In the genomic region with DNA sequence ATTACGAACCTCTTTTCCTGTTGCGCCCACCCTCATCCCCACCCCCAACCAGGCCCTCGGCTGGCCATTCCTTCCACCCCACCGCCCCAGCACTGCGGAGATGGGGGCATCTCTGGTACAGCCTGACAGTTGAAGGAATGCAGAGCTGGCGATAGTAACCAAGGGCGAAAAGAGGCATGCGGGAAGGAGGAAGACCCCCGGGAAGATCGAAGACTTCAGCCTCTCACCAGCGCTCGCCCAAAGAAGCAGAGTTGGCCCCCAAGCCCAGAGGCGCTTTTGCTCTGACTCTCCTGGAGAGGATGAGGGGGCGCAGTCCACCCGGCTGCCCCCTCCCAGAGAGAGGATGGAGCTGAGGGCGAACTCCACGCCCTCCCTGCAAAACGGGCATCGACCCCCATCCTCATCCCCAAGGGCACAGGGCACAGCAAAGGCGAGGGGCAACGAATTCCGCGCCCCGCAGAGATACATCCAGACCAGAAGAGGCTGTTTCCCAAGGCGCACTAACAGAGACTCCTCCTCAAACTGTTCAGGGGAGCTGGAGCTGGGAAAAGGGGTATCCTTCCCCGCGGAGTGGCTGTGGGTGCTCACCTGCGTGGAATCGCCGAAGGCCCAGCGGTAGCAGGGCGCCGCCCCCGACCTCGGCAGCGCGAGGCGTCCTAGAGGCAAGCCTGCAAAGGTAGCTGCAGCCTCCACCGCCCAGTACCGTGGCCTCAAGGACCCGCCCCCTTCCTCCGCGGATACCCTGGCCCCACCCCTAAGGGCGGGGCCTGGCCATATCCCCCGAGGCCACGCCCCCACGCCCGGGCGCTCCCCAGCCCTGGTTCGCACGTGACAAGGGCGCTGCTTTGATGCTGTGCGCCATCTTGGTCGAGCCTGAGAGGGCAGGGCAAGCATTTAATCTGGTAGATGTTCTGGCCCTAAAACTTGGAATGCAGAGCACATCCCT, we compare ENCODE assay signal across 9 mouse cellular contexts. TPM values are rescaled to one million over a fixed set of nuclear protein-coding genes. Genes with fewer than 3 reads are reported as not detected.
A peak's percentile ranks its signal among the peaks of the same experiment; 100 is the strongest.
DNase-seq lines count a peak whose midpoint lies in the region; ATAC-seq and TF ChIP-seq lines count a peak whose summit lies in the region.
"Had no signal": no experiment of that assay in that cellular context is flagged by ENCODE, and none has a peak within 500 bp of the region (broad histone marks: within the 10 kb centered on the region; RNA-seq: fewer than 3 reads in every experiment).

No protein-coding gene starts in this region.

- peak overlapping the region; percentile 94 for H3K27ac ChIP-seq in cerebellum, adult 2 months (ENCODE audit: insufficient read depth, low read length)
- peak overlapping the region; percentile 84 for H3K27ac ChIP-seq in forebrain, postnatal 0 days (ENCODE audit: low read depth, low read length)
- peak overlapping the region; percentile 9; the same call in 1 of the 2 replicates for H3K27ac ChIP-seq in hindbrain, embryonic 12.5 days
- no peak overlapping the region for H3K27ac ChIP-seq in lung, embryonic 15.5 days
- peak overlapping the region; percentile 73 for H3K27ac ChIP-seq in olfactory bulb, adult 2 months (ENCODE audit: insufficient read depth, low read depth, low read length)

- peak overlapping the region; percentile 72 for H3K9ac ChIP-seq in forebrain, postnatal 0 days
- peak overlapping the region; percentile 62 for H3K9ac ChIP-seq in hindbrain, embryonic 12.5 days
- H3K9ac ChIP-seq in lung, embryonic 15.5 days: peak overlapping the region; percentile 28

- DNase-seq in cerebellum, adult 2 months: peak; percentile 94 to 95
- DNase-seq in forebrain, postnatal 0 days: peak; percentile 95
- DNase-seq in layer of hippocampus, adult 9-11 months: peak; percentile 90
- DNase-seq in testis, postnatal 14 days (ENCODE audit: low spot score): peak; percentile 94

- 2% methylated on average over 54 of the region's 54 CpGs for WGBS in cerebellum, adult 2 months
- WGBS in forebrain, postnatal 0 days: 2% methylated on average over 53 of the region's 54 CpGs
- WGBS in hindbrain, embryonic 12.5 days: 1% methylated on average over 53 of the region's 54 CpGs
- WGBS in lung, embryonic 15.5 days: 2% methylated on average over 54 of the region's 54 CpGs
- WGBS in olfactory bulb, adult 2 months: 2% methylated on average over 54 of the region's 54 CpGs

- H3K4me1 ChIP-seq in E14TG2a.4 (replicated peaks; ENCODE audit: low read depth, low read length): peaks cover 59% of the 10 kb centered on the region
- peaks cover 7% of the 10 kb centered on the region for H3K4me1 ChIP-seq in cerebellum, adult 2 months (ENCODE audit: control insufficient read depth, insufficient read depth, low read length)
- no peaks in the 10 kb centered on the region for H3K4me1 ChIP-seq in forebrain, postnatal 0 days (ENCODE audit: insufficient read depth)
- H3K4me1 ChIP-seq in hindbrain, embryonic 12.5 days: peaks cover 14% of the 10 kb centered on the region; the same call in 1 of the 2 replicates
- H3K4me1 ChIP-seq in lung, embryonic 15.5 days: peaks cover 5% of the 10 kb centered on the region
- H3K4me1 ChIP-seq in olfactory bulb, adult 2 months (ENCODE audit: control insufficient read depth, insufficient read depth, low read length): peaks cover 21% of the 10 kb centered on the region

- peak; percentile 96 for ATAC-seq in forebrain, postnatal 0 days
- peak; percentile 94 for ATAC-seq in hindbrain, embryonic 12.5 days (ENCODE audit: low FRiP score)
- peak; percentile 96 for ATAC-seq in lung, embryonic 15.5 days (ENCODE audit: borderline replicate concordance, extremely low read depth, low FRiP score, low TSS enrichment)

- H3K4me3 ChIP-seq in E14TG2a.4 (replicated peaks; ENCODE audit: low read length): peak overlapping the region; percentile 82
- peak overlapping the region; percentile 86 for H3K4me3 ChIP-seq in cerebellum, adult 2 months (replicated peaks; ENCODE audit: insufficient read depth, low read depth, low read length)
- peak overlapping the region; percentile 54 for H3K4me3 ChIP-seq in forebrain, postnatal 0 days (ENCODE audit: low read depth, low read length)
- peak overlapping the region; percentile 41 for H3K4me3 ChIP-seq in hindbrain, embryonic 12.5 days
- H3K4me3 ChIP-seq in lung, embryonic 15.5 days: peak overlapping the region; percentile 43
- peak overlapping the region; percentile 77 for H3K4me3 ChIP-seq in olfactory bulb, adult 2 months (ENCODE audit: insufficient read depth, low read depth, low read length)

- peaks cover 17% of the 10 kb centered on the region; the same call in 1 of the 2 replicates for H3K27me3 ChIP-seq in E14TG2a.4 (ENCODE audit: insufficient read depth, low read length)
- H3K27me3 ChIP-seq in cerebellum, adult 2 months (ENCODE audit: control insufficient read depth, insufficient read depth, low read length): no peaks in the 10 kb centered on the region
- H3K27me3 ChIP-seq in forebrain, postnatal 0 days (ENCODE audit: insufficient read depth, low read length): no peaks in the 10 kb centered on the region
- peaks cover 4% of the 10 kb centered on the region; the same call in 1 of the 2 replicates for H3K27me3 ChIP-seq in hindbrain, embryonic 12.5 days
- H3K27me3 ChIP-seq in lung, embryonic 15.5 days: no peaks in the 10 kb centered on the region

- peak; percentile 84 for TF ChIP-seq POLR2A in cerebellum, adult 2 months (IDR thresholded peaks at IDR 0.05; ENCODE audit: borderline replicate concordance, insufficient read depth, low read length)
- peak; percentile 18; the same call in 1 of the 2 replicates for TF ChIP-seq POLR2A in olfactory bulb, adult 2 months (IDR thresholded peaks at IDR 0.05; ENCODE audit: insufficient read depth, low read depth, low read length)

- peak overlapping the region; percentile 74 for H3K4me2 ChIP-seq in forebrain, postnatal 0 days (ENCODE audit: low read depth)
- peak overlapping the region; percentile 83 for H3K4me2 ChIP-seq in hindbrain, embryonic 12.5 days (replicated peaks)
- H3K4me2 ChIP-seq in lung, embryonic 15.5 days: peak overlapping the region; percentile 90

- H3K9me3 ChIP-seq in E14TG2a.4 (ENCODE audit: low read length): no peaks in the 10 kb centered on the region
- H3K9me3 ChIP-seq in forebrain, postnatal 0 days (ENCODE audit: low read length): no peaks in the 10 kb centered on the region
- no peaks in the 10 kb centered on the region for H3K9me3 ChIP-seq in hindbrain, embryonic 12.5 days (replicated peaks)
- H3K9me3 ChIP-seq in lung, embryonic 15.5 days: no peaks in the 10 kb centered on the region

- H3K36me3 ChIP-seq in E14TG2a.4 (ENCODE audit: insufficient read depth, low read length): peaks cover 38% of the 10 kb centered on the region
- peaks cover 13% of the 10 kb centered on the region for H3K36me3 ChIP-seq in forebrain, postnatal 0 days (ENCODE audit: insufficient read depth)
- peaks cover 23% of the 10 kb centered on the region for H3K36me3 ChIP-seq in hindbrain, embryonic 12.5 days
- H3K36me3 ChIP-seq in lung, embryonic 15.5 days: peaks cover 27% of the 10 kb centered on the region

- no peak for TF ChIP-seq CTCF in E14TG2a.4 (conservative IDR thresholded peaks at IDR 0.05; ENCODE audit: low read length)
- TF ChIP-seq CTCF in cerebellum, adult 2 months (IDR thresholded peaks at IDR 0.05; ENCODE audit: borderline replicate concordance, insufficient read depth, low read depth, low read length): no peak
- TF ChIP-seq CTCF in forebrain, postnatal 0 days (IDR thresholded peaks at IDR 0.05; ENCODE audit: low read depth): peak; percentile 21; the same call in 1 of the 2 replicates
- no peak for TF ChIP-seq CTCF in olfactory bulb, adult 2 months (IDR thresholded peaks at IDR 0.05; ENCODE audit: insufficient read depth, low read depth, low read length)

RNA-seq across cellular contexts. Expression of a gene that starts 11.6 kb away (rescaled TPM):
- polyA plus RNA-seq in cerebellum, adult 2 months (2012; rRNA removed): 192 and 220 TPM in 2 replicates
- 26.9 and 31.9 TPM in 2 replicates for total RNA-seq in forebrain, postnatal 0 days (2014; rRNA removed)
- polyA plus RNA-seq in forebrain, postnatal 0 days (2015; fragmentation: Nextera tagmentation; extraction: Ambion mirVana): 12.7 and 17.5 TPM in 2 replicates
- polyA plus RNA-seq in hindbrain, embryonic 12.5 days (2016; fragmentation: Nextera tagmentation; extraction: Ambion mirVana): 6.3 and 7.8 TPM in 2 replicates
- 3.0 and 3.1 TPM in 2 replicates for polyA plus RNA-seq in lung, embryonic 15.5 days (2015; fragmentation: Nextera tagmentation; extraction: Ambion mirVana)
- not detected in 2 replicates for polyA plus RNA-seq in olfactory bulb, adult 2 months (2012; ENCODE audit: insufficient read depth, insufficient read length, low replicate concordance, missing spikeins)
- total RNA-seq: MEL had no signal

RNA-seq across cellular contexts. Expression of a gene that starts 17.5 kb away (rescaled TPM):
- 66.2 and 68.4 TPM in 2 replicates for polyA plus RNA-seq in cerebellum, adult 2 months (2012; rRNA removed)
- total RNA-seq in forebrain, postnatal 0 days (2014; rRNA removed): 177 and 184 TPM in 2 replicates
- 103 and 123 TPM in 2 replicates for polyA plus RNA-seq in forebrain, postnatal 0 days (2015; fragmentation: Nextera tagmentation; extraction: Ambion mirVana)
- 109 and 123 TPM in 2 replicates for polyA plus RNA-seq in hindbrain, embryonic 12.5 days (2016; fragmentation: Nextera tagmentation; extraction: Ambion mirVana)
- 91.2 and 93.4 TPM in 2 replicates for polyA plus RNA-seq in lung, embryonic 15.5 days (2015; fragmentation: Nextera tagmentation; extraction: Ambion mirVana)
- polyA plus RNA-seq in olfactory bulb, adult 2 months (2012; ENCODE audit: insufficient read depth, insufficient read length, low replicate concordance, missing spikeins): not detected in 2 replicates

RNA-seq across cellular contexts. Expression of a gene that starts 41.5 kb away (rescaled TPM):
- polyA plus RNA-seq in cerebellum, adult 2 months (2012; rRNA removed): not detected in 2 replicates
- total RNA-seq in forebrain, postnatal 0 days (2014; rRNA removed): not detected in 2 replicates
- polyA plus RNA-seq in forebrain, postnatal 0 days (2015; fragmentation: Nextera tagmentation; extraction: Ambion mirVana): not detected in 2 replicates
- polyA plus RNA-seq in hindbrain, embryonic 12.5 days (2016; fragmentation: Nextera tagmentation; extraction: Ambion mirVana): not detected in 2 replicates
- not detected in 2 replicates for polyA plus RNA-seq in lung, embryonic 15.5 days (2015; fragmentation: Nextera tagmentation; extraction: Ambion mirVana)
- polyA plus RNA-seq in olfactory bulb, adult 2 months (2012; ENCODE audit: insufficient read depth, insufficient read length, low replicate concordance, missing spikeins): not detected in 2 replicates
- total RNA-seq: MEL had no signal

RNA-seq across cellular contexts. Expression of a gene that starts 54.5 kb away (rescaled TPM):
- 0.06 TPM in 1 of 2 replicates, not detected in the other for polyA plus RNA-seq in cerebellum, adult 2 months (2012; rRNA removed)
- total RNA-seq in forebrain, postnatal 0 days (2014; rRNA removed): 0.08 and 0.29 TPM in 2 replicates
- 0.19 and 0.28 TPM in 2 replicates for polyA plus RNA-seq in forebrain, postnatal 0 days (2015; fragmentation: Nextera tagmentation; extraction: Ambion mirVana)
- 7.8 and 36.7 TPM in 2 replicates for polyA plus RNA-seq in hindbrain, embryonic 12.5 days (2016; fragmentation: Nextera tagmentation; extraction: Ambion mirVana)
- polyA plus RNA-seq in lung, embryonic 15.5 days (2015; fragmentation: Nextera tagmentation; extraction: Ambion mirVana): 0.41 and 2.1 TPM in 2 replicates
- polyA plus RNA-seq in olfactory bulb, adult 2 months (2012; ENCODE audit: insufficient read depth, insufficient read length, low replicate concordance, missing spikeins): not detected in 2 replicates
- total RNA-seq: MEL had no signal
